Mouse (Mus musculus) embryo, embryonic 11 days (tissue): ENCODE data around the gene Gp1bb.
A peak's percentile ranks its signal among the peaks of the same experiment; 100 is the strongest.

ENCODE experiments used
- DNase-seq: peaks from one replicate; pipeline ENCODE4 v3.0.0-alpha.2; 2015

Gene Gp1bb

DNA sequence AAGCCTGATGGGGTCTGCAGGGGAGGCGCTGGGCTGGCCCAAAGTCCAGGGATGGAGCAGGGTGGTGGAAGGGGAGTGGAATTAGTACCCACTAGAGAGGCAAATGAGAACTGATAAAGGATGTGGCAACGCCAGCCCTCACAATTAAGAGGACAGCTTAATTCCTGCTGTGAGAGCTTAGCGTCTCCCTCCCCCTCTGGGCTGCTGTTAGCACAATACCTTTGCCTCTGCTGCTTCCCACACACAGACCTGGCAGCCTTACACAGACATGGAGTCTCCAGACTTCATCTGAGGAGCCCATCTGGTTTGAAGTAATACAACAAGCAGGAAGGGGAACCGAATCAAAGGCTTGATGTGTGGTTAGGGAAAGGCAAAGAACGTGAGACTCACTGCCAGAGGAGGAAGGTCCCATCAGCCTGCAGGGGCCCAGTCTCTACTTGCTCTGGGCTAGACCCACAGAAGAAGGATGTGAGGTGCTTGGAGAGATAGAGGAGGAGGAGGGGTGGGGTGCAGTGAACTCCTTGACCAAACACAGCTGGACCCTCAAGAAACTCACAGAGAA, 44.5 kb downstream of the Gp1bb start:
- peak; percentile 40 for DNase-seq

DNA sequence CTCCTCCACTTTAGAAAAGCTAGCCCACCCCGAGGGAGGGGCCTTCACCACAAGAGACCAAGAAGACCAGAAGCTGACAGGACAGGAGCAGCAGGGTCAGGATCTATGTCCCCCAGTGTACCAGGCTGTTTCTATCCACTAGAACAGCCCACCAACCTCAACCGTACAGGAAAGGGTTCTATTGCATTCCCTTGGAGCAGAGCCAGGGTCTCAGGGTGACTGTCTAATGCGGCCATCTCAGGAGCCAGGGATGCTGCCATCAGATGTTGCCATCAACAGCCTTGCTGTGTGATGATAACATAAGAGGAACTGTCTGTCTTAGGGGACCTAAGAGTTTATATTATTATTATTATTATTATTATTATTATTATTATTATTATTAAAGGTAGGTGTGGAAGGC, 45.1 kb downstream of the Gp1bb start:
- no peak for DNase-seq

DNA sequence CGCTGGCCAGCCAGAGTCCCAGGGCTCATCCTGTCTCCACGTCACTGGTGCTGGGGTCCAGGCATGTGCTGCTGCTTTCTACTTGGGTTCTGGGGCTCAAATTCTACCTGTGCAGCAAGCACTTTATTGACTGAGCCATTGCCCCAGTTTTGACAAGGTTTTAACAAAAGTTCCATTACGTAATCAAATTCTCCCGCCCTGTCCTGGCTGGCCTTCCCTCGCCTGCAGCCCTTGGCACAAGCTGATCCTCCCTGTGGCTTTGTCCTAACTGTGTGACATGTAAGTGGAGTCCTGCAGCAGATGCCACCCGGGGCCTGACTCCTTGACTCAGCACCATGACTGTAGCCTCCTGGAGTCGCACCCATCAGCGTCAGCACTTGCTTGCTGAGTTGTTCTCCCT, 48.0 kb downstream of the Gp1bb start:
- DNase-seq: no peak
